Mouse (Mus musculus): Measurements from ENCODE around the gene Orai3. TPM values are rescaled to one million over a fixed set of nuclear protein-coding genes. Genes with fewer than 3 reads are reported as not detected.

Orai3 gene
- total RNA-seq, 2 experiments from 2014 or later, result 10.1 to 11.7 TPM

DNA sequence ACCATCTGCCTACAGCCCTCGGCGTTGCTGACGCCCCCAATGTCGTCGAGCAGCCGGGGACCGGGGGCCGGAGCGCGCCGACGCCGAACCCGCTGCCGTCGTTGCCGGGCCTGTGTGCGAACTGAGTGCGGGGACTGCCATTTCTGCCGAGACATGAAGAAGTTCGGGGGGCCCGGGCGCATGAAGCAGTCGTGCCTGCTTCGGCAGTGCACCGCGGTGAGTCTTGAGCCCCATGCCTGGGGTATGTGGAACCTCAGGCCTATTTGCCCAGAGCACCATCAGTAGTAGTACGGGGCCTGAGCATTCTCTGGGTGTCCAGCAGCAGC lies 21.4 kb upstream of the Orai3 start:
- no peak for DNase-seq
- intact Hi-C loops (cut with DNase I), result no loop called here
- no peak overlapping the region for H3K27ac ChIP-seq
- TF ChIP-seq CTCF (IDR thresholded peaks at IDR 0.05), result no peak
- H3K4me3 ChIP-seq, result no peak overlapping the region

DNA sequence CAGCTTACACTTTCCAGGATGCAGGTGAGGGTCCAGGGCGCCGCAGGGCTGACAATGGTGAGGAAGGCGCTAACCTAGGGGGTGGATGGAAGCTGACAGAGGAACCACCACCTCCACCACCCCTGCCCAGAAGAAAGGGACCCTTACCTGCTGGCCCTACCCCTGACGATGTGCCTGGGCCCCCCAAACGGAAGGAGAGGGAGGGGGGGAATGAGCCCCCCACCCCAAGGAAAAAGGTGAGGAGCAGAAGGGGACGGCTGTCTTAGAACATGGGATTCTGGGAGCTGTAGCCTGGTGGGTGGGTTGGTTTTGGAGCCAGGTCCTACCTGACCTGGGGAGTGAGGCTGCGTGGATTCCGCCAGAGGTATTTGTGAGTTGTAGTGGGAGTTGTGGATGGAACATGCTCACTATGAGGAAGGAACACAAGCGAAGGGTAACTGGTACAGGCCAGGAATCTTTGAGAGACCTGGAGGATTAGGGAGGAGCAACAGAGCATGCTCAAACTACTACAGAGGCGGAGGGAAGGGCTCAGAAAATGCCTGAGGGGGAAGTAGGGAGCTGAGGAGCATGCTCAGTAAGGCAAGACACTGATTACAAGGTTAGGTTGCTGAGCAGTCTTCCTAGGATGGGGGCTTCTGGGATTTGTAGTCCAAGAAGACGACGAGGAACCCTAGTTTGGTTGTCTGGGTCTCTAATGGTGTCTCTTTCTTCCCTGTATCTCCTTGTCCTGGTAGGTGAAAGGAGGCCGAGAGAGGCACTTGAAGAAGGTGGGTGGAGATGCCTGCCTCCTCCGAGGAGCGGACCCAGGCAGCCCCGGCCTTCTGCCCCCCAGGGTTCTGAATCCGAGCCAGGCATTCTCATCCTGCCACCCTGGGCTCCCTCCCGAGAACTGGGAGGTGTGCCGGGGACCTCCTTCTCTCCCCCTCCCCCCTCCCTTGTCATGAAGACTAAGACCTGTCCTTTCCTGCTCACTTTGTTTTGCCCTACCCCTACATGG lies 19.2 kb upstream of the Orai3 start:
- DNase-seq, result no peak
- Histone ChIP-seq H3K27ac (no peak overlapping the region), H3K4me3 (0 out of 2 replicates have a peak overlapping the region, but pooled peaks have one; percentile 21)
- intact Hi-C loops (cut with DNase I), result no loop called here
- no peak for TF ChIP-seq CTCF (IDR thresholded peaks at IDR 0.05)

DNA sequence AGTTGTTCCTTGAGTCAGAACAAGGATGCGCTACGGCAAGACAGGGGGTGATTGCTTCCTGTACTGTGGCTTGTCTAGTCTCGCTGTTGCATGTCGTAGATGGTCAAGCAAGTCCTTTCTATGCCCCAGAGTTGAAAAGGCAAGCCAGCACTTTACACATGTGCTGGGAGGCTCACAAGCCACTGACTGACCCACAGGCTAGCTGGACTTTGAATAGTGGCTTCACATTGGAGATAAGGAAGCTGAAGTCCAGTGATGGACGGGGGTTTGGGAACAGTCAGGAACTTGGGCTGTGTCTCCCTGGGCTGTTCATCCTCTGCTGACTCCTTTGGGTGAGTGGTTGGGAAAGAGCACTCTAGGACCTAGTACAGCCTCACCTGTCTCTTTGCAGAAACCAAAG lies 18.0 kb upstream of the Orai3 start:
- no peak overlapping the region for H3K4me3 ChIP-seq
- no peak for DNase-seq
- no peak for TF ChIP-seq CTCF (IDR thresholded peaks at IDR 0.05)
- no peak overlapping the region for H3K27ac ChIP-seq
- intact Hi-C loops (cut with DNase I), result no loop called here

DNA sequence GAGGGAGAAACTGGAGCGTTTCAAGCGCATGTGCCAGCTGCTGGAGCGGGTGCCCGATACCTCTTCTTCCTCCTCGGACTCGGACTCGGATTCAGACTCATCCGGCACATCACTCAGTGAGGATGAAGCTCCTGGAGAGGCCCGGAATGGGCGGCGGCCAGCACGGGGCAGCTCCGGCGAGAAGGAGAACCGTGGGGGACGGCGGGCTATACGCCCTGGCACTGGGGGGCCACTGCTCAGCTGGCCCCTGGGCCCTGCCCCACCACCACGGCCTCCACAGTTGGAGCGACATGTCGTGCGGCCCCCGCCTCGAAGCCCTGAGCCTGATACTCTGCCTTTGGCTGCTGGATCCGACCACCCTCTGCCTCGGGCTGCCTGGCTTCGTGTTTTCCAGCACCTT lies 17.5 kb upstream of the Orai3 start:
- intact Hi-C loops (cut with DNase I), result no loop called here
- TF ChIP-seq CTCF (IDR thresholded peaks at IDR 0.05), result no peak
- Histone ChIP-seq H3K27ac (no peak overlapping the region), H3K4me3 (no peak overlapping the region)
- no peak for DNase-seq

DNA sequence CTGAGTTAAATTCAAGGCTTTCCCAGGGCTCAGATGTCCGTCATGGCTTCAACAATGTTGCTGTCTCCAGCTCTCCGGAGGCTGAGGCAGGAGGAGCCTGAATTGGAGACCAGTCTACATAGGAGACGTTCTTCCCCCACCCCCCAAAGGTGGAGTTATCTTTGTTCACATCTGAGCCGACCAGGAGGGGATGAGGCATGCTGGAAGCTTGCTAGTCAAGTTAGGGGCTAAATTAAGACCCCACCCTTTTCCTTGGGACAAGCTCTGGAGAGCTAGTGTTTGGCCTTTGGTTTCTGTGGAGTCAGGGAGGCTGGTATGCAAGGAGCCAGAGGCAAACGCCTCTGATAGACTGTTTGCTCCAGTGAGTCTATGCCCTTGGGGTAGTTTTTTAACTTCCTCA lies 16.5 kb upstream of the Orai3 start:
- intact Hi-C loops (cut with DNase I), result no loop called here
- H3K27ac ChIP-seq, result no peak overlapping the region
- no peak for DNase-seq
- H3K4me3 ChIP-seq, result no peak overlapping the region
- TF ChIP-seq CTCF (IDR thresholded peaks at IDR 0.05), result no peak

DNA sequence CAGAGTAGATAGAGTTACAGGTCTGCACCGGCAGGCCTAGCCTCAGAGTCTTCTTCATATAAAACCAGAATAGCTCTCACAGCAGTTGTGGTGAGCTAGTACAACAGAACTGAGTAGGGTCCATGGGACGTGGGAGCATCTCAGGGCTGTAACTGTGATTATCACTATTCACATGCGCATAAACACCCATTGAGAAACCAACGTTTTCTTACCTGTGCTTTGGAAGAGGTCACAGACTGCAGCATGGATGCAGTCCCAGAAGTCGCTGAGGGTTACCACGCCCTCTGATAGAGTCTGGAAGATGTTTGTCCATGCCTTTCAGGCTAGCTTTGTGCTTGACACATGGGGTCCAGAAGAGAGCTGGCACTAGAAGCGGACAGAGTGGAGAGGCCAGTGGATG lies 15.9 kb upstream of the Orai3 start:
- Histone ChIP-seq H3K27ac (no peak overlapping the region), H3K4me3 (no peak overlapping the region)
- TF ChIP-seq CTCF (IDR thresholded peaks at IDR 0.05), result no peak
- intact Hi-C loops (cut with DNase I), result no loop called here
- DNase-seq, result no peak

DNA sequence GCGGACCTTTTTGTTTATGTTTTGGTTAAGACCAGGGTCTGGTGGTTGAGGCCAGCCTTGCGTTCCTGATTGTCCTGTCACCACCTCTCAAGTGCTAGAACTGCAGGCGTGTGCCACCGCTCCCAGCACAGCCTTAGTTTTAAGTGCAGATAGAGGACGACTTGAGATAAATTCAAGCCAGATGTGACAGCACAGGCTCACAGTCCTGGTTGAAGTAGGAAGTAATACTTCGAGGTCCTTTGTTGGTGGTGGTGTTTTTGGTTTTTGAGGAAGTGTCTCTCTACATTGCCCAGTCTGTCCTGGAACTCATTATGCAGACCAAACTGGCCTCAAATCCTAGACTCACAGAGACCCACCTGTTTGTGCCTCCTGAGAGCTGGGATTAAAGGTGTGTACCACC lies 9.9 kb upstream of the Orai3 start:
- Histone ChIP-seq H3K4me3 (no peak overlapping the region), H3K27ac (no peak overlapping the region)
- no peak for DNase-seq
- TF ChIP-seq CTCF (IDR thresholded peaks at IDR 0.05), result no peak
- intact Hi-C loops (cut with DNase I), result no loop called here

DNA sequence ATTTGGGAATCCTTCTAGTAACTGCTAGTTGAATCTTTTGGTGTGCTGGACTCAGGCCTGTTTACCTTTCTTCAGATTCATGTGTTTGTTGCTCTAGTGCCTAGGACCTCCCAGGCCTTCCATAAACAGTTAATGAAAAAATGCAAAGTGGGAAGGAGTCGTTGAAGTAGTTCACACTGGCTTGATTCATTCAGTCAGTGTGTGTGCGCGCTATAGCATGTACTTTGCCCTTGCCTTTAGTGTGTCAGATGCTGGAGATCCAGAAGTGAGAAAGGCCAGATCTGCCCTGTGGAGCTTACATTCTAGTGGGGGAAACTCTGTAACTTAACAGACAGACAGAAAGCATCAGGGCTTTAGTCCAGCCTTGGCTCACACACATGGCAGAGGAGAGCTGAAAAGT lies 9.1 kb upstream of the Orai3 start:
- Histone ChIP-seq H3K4me3 (no peak overlapping the region), H3K27ac (no peak overlapping the region)
- no peak for DNase-seq
- intact Hi-C loops (cut with DNase I), result no loop called here
- TF ChIP-seq CTCF (IDR thresholded peaks at IDR 0.05), result no peak

DNA sequence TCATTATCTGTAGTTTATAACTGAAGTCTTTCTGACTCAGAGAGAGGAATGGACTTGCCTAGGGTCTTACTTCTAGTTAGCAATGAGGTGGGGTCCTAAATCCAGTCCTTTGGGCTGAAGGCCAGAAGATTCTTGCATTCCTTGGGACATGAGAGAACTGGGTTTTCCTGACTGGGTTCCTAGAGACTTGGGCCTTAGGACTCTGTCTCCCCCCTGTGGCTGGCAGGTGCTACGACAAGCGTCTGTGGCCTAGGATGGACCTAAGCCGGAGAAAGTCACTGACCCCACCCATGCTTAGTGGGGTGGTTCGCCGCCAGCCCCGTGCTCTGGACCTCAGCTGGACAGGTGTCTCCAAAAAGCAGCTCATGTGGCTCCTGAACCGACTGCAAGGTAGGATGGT lies 8.6 kb upstream of the Orai3 start:
- TF ChIP-seq CTCF (IDR thresholded peaks at IDR 0.05), result no peak; the same call in none of the 2 replicates
- H3K27ac ChIP-seq, result no peak overlapping the region
- intact Hi-C loops (cut with DNase I), result loop anchor here (1.0 kb wide), 1 partner anchor 86 kb away; no protein-coding TSS in a partner anchor
- DNase-seq, result peak; percentile 79
- no peak overlapping the region for H3K4me3 ChIP-seq

DNA sequence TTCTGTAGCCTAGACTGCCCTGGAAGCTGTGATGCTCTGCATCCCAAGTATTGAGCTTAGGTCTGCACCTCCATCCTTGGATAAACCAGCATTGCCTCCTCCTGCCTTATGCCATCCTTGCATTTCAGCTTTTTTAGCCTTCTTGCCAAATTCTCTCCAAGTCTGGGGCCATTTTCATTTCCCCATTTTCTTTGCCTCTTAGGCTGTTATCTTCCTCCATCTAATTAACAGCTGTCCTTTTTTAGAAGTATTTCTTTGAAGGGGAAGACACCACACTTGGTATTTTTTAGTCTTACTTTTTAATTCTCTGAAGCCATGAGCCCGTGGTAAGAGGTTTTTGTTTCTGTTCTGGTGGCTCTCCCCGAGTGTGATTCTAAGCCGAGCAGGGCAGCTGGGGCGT lies 6.0 kb upstream of the Orai3 start:
- intact Hi-C loops (cut with DNase I), result no loop called here

DNA sequence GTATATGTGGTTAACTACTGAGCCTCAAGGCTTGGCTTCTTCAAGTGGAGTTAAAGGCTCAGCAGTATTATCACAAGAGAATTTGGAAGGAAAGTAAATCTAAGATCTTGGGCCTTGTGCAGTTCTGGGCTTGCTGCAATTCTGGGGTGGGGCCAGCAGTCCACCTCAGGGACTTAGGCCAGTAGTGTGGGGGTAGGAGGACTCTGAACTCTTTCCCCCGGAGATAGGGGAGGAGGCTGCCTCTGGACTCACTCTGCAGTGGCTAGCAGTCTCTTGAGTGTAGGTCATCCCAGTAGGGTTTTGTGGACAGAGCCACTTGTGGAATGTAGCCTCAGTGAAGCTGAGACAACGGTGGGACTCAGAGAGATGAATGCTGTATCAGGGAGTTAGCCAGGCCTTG lies 3.9 kb upstream of the Orai3 start:
- intact Hi-C loops (cut with DNase I), result no loop called here
- Histone ChIP-seq H3K4me3 (no peak overlapping the region), H3K27ac (no peak overlapping the region)
- DNase-seq, result no peak
- no peak for TF ChIP-seq CTCF (IDR thresholded peaks at IDR 0.05)

More for the DNA sequence above, 6.0 kb upstream of the Orai3 start:
- TF ChIP-seq CTCF (IDR thresholded peaks at IDR 0.05), result no peak
- DNase-seq, result no peak
- H3K4me3 ChIP-seq, result no peak overlapping the region
- H3K27ac ChIP-seq, result no peak overlapping the region

DNA sequence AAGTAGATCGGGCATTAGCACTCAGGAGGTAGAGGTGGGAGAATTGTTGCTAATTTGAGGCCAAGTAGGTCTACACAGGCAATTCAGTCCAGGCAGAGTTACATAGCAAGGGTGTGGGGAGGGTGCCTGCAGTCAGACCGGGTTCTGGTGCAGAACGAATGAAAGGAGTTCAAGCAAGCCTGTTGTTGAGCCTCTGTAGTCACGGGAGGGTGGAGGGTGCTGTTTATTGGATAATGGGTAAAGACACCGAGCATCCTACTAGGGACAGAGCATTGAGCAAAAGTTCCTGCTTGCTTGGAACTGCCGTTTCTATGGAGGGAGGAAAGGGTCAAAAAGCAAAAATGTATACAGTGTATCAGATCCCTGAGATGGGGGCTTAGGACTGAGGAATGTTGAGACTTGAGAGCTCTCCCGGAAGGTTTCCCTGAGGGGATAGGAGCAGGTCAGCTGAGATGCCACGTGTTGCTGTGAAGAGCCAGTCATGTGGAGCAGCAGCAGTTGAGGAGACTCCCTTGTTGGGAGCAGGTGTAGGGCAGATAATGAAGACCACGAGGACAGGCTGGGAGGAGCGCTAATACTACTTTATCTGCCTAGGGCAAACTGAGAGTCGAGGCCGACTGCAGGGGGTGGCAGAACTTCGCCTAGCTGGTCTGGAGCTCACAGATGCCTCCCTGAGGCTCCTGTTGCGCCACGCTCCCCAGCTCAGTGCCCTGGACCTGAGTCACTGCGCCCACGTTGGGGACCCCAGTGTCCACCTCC lies 2.6 kb upstream of the Orai3 start:
- H3K27ac ChIP-seq, result no peak overlapping the region
- intact Hi-C loops (cut with DNase I), result no loop called here
- no peak for TF ChIP-seq CTCF (IDR thresholded peaks at IDR 0.05)
- no peak for DNase-seq
- no peak overlapping the region for H3K4me3 ChIP-seq

DNA sequence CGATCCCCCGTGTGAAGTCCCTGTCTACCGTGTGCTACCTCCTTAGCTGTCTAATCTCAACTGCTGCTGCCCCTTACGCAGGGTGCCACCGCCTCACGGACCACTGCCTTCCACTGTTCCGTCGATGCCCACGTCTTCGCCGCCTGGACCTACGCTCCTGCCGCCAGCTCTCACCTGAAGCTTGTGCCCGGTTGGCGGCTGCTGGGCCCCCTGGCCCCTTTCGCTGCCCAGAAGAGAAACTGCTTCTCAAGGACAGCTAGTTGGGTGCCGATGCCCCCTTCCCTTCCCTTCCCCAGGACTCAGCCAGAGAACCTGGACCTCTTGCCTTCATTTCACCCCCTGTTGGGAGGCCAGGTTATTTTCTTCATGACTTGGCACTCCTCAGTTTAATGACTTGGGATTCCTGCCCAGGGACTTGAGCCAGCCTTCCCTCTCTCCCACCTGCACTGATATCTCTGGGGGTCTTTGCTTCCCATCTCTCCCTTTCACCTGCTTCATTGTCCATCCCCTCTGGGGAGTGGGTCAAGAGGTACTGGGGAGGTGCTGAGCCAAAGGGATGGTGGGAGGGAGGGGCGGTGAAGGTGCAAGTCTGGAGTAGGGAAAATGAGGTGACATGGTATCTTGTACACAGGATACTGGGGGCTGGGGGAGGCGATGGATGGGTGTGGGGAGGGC lies 1.8 kb upstream of the Orai3 start:
- intact Hi-C loops (cut with DNase I), result no loop called here
- TF ChIP-seq CTCF (IDR thresholded peaks at IDR 0.05), result no peak
- H3K27ac ChIP-seq, result no peak overlapping the region
- H3K4me3 ChIP-seq, result no peak overlapping the region
- no peak for DNase-seq
